Mouse (Mus musculus): ENCODE measurements around the gene Rab12. TPM values are rescaled to one million over a fixed set of nuclear protein-coding genes. Genes with fewer than 3 reads are reported as not detected.

The Rab12 gene
- total and polyA plus RNA-seq, 2 experiments from 2014 or later, result 94.5 to 132 TPM

DNA sequence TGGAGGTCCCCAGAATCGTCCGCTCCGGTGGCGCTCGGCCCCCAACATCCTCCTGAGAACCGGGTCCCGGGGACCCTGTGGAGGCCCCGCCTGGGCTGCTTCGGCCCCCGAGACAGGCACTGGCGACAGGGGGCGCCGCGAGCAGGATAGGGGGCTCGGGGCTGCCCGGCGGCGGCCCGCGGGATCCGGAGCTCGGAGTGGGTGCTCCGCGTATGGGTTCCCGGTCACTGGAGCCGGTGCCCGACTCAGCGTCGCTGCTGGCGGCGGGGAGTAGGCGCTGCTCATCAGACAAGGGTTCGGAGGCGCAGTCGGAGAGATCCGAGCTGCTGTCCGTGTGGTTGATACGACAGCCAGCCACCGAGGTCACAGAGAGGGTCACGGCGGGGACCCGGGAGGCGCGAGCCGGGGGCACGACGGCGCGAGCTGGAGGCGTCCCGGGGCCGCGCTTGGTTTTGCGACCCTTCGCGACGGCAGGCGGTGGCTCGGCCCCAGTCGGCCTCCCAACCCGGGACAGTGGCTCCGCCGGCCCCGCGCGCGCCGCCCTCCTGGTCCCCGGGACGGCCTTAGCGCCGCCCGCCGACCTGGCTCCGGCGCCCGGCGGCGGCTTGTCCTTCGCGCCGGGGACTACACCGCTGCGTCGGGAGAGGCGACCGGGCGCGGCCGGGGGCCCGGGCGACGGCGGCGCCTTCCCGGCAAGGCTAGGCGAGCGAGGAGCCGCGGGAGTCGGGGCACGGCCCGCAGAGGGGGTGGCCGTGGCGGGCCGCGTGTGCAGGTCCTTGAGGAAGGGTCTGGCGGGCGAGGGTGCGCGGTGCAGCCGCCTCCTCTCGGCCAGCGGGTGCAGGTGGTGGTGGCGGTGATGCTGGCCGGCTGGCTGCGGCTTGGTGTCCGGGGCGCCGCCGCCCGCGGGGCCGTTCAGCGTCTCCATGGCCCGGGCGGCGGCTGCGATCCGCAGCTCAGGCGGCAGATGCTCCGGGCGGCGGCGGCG is 70.8 kb downstream of the Rab12 start:
- Histone ChIP-seq H3K4me3 (ENCODE audit: low read depth, low read length) (peak overlapping the region; percentile 87), H3K36me3 (ENCODE audit: insufficient read depth) (no peaks in the 10 kb centered on the region), H3K9me3 (ENCODE audit: low read length) (no peaks in the 10 kb centered on the region), H3K27me3 (ENCODE audit: insufficient read depth, low read length) (no peaks in the 10 kb centered on the region), H3K27ac (ENCODE audit: low read depth, low read length) (peak overlapping the region; percentile 89), H3K4me1 (ENCODE audit: insufficient read depth) (peaks cover 26% of the 10 kb centered on the region), H3K9ac (peak overlapping the region; percentile 85), H3K4me2 (ENCODE audit: low read depth) (peak overlapping the region; percentile 95)
- ATAC-seq (peak; percentile 30), DNase-seq (peak; percentile 61)
- WGBS, result under 1% methylated on average over 109 of the region's 136 CpGs
- peak; percentile 49 for TF ChIP-seq CTCF (IDR thresholded peaks at IDR 0.05; ENCODE audit: low read depth)

DNA sequence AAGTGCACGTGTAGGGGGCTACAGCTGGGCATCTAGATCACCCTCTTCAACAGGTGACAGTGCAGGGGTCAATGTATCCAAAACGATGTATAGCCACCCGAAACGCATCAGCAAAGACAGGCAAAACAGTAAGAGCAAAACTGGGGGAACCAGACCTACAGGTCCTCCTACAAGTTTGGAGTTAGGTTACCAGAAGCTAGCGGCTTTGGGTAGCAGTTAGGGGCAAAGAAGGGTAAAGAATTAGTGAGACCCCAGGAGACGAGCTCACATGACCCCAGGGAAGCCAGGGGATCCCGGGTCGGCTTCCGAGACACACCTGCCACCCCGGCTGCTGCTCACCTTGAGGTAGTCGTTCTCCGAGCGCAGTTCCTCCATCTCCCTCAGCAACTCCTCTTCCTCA is 71.6 kb downstream of the Rab12 start:
- 3% methylated on average over 13 of the region's 13 CpGs for WGBS
- Histone ChIP-seq H3K4me1 (ENCODE audit: insufficient read depth) (peaks cover 26% of the 10 kb centered on the region), H3K9me3 (ENCODE audit: low read length) (no peaks in the 10 kb centered on the region), H3K4me3 (ENCODE audit: low read depth, low read length) (peak overlapping the region; percentile 87), H3K27me3 (ENCODE audit: insufficient read depth, low read length) (no peaks in the 10 kb centered on the region), H3K36me3 (ENCODE audit: insufficient read depth) (no peaks in the 10 kb centered on the region), H3K9ac (peak overlapping the region; percentile 85), H3K27ac (ENCODE audit: low read depth, low read length) (peak overlapping the region; percentile 89; the same call in 1 of the 2 replicates), H3K4me2 (ENCODE audit: low read depth) (peak overlapping the region; percentile 95)
- no peak for DNase-seq
- ATAC-seq, result no peak
- no peak for TF ChIP-seq CTCF (IDR thresholded peaks at IDR 0.05; ENCODE audit: low read depth)

DNA sequence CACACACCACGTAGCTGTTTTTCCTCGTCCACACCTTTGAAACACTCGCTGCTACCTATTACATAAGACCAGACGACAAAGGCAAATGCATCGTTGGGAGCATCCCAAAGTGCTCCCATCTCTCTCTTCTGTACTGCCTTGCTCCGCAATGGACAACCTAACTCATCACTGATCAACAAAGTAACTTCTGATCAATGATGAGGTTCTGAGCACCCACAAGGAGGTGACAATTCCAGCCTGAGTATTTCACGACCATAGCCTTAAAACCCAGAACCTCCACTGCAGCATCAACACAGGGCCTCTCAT is 72.6 kb downstream of the Rab12 start:
- Histone ChIP-seq H3K9ac (peak overlapping the region; percentile 85; the same call in 1 of the 2 replicates), H3K27me3 (ENCODE audit: insufficient read depth, low read length) (no peaks in the 10 kb centered on the region), H3K4me2 (ENCODE audit: low read depth) (peak overlapping the region; percentile 95), H3K27ac (ENCODE audit: low read depth, low read length) (no peak overlapping the region), H3K9me3 (ENCODE audit: low read length) (no peaks in the 10 kb centered on the region), H3K36me3 (ENCODE audit: insufficient read depth) (no peaks in the 10 kb centered on the region), H3K4me1 (ENCODE audit: insufficient read depth) (peaks cover 26% of the 10 kb centered on the region), H3K4me3 (ENCODE audit: low read depth, low read length) (peak overlapping the region; percentile 87)
- TF ChIP-seq CTCF (IDR thresholded peaks at IDR 0.05; ENCODE audit: low read depth), result no peak
- DNase-seq (no peak), ATAC-seq (no peak)
- 39% methylated on average over 7 of the region's 7 CpGs for WGBS

DNA sequence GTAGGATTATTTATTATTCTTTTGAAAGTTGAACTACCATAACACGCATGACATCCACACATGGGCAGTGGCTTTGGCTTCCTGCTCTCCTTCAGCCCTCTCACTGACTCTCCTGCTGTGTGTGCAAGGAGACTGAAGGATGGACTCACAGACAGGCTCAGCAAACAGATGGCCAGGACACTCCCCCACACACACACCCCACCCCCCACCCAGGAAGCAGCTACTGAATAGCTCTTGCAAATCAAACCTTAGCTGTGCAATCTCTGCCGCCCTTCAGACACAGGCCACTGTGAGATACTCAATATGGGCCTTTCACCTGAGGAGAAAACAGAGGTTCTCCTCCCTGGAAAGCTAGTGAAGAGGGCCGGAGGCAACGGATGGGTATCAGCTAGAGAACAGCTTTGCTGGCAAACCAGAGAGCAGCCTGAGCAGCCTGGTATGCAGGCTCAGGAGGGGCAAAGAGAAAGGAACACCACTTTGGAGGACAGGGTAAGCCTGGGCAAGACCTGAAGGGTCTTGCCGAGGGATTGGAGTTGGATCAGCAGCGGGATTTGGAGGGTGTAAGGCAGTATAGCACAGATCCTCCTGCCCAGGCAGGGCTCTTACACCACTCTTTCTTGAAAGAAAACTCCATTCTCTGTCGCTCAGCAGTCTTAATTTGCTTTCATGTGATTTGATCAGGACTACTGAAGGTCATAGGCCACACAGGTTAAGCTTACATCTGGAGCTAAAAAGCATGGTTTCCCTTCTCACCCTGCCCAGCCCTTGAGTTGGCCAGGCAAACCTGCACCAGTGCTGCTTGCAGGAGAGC is 73.1 kb downstream of the Rab12 start:
- H3K27ac ChIP-seq (ENCODE audit: low read depth, low read length), result no peak overlapping the region
- H3K4me3 ChIP-seq (ENCODE audit: low read depth, low read length), result peak overlapping the region; percentile 87
- ATAC-seq (no peak), DNase-seq (no peak)
- no peaks in the 10 kb centered on the region for H3K9me3 ChIP-seq (ENCODE audit: low read length)
- H3K36me3 ChIP-seq (ENCODE audit: insufficient read depth), result no peaks in the 10 kb centered on the region
- TF ChIP-seq CTCF (IDR thresholded peaks at IDR 0.05; ENCODE audit: low read depth), result no peak
- H3K4me1 ChIP-seq (ENCODE audit: insufficient read depth), result peaks cover 26% of the 10 kb centered on the region
- H3K9ac ChIP-seq, result peak overlapping the region; percentile 85
- peak overlapping the region; percentile 95 for H3K4me2 ChIP-seq (ENCODE audit: low read depth)
- WGBS, result 33% methylated on average over 7 of the region's 7 CpGs
- H3K27me3 ChIP-seq (ENCODE audit: insufficient read depth, low read length), result no peaks in the 10 kb centered on the region

Other genes starting within 250 kb of the Rab12 start
- gene Mtcl1, start 70.0 kb downstream of the Rab12 start, total RNA-seq (2014; rRNA removed), result 21.4 and 25.7 TPM in 2 replicates
- 6.7 and 8.5 TPM in 2 replicates for gene Mtcl1, start 70.0 kb downstream of the Rab12 start, polyA plus RNA-seq (2015; fragmentation: Nextera tagmentation; extraction: Ambion mirVana)
- 0.08 TPM in 1 of 2 replicates, not detected in the other for gene Themis3, start 74.9 kb upstream of the Rab12 start, total RNA-seq (2014; rRNA removed)
- not detected in 2 replicates for gene Themis3, start 74.9 kb upstream of the Rab12 start, polyA plus RNA-seq (2015; fragmentation: Nextera tagmentation; extraction: Ambion mirVana)

All from forebrain, postnatal 0 days (tissue).